In the genomic region with DNA sequence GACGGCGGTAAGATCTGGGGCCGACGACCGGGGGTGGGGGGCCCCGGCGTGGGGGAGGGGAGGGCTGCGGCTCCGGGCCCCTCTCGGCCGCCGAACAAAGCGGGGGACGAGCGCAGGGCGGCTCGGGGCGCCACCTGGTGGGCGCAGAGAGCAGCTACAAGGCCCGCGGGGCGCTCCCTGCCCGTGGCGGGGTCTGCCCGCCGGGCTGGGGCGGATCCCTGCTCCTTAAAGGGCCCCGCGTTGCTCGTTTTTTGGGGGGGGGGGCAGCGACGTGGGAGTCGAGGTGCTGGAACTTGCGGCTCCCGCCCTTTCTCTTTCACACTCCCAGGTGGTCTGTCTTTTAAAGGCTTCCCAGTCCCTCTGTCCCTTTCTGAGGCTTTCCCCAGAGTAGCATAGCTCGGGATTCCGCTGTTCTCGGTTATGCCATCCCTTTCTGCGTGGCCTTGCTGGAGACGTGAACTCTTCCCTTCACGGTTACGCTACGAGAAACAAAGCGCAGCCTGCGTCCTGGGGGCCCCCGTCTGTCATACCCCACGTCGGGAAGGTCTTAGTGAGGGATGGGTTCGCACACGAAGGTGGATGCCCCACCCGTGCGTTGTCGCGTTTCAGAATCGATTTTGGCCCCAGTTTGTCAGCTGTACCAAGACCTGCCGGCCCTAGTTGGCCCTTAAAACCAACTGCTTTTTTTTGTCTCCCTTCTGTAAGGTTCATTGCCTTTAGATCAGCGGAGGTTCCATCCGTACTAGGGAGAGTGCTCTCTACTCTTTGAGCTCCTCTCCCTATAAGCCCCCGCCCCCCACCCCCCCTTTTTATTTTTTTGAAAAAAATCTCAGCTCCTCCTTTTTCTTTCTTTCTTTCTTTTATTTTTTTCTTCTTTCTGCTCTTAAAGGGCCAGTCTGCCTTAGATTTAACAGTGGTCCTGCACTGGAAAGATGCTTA, we compare ENCODE assay signal across 8 mouse cellular contexts. TPM values are rescaled to one million over a fixed set of nuclear protein-coding genes. Genes with fewer than 3 reads are reported as not detected.
DNase-seq lines count a peak whose midpoint lies in the region; ATAC-seq and TF ChIP-seq lines count a peak whose summit lies in the region.

No protein-coding gene starts in this region.

- H3K27me3 ChIP-seq in forebrain, embryonic 12.5 days = peaks cover 5% of the 10 kb centered on the region; the same call in 1 of the 2 replicates
- H3K27me3 ChIP-seq in heart, postnatal 0 days (ENCODE audit: control insufficient read depth, insufficient read depth, low read length) = no peaks in the 10 kb centered on the region
- H3K27me3 ChIP-seq in lung, embryonic 16.5 days (ENCODE audit: control insufficient read depth, insufficient read depth, low read depth, low read length) = no peaks in the 10 kb centered on the region

- peaks cover 34% of the 10 kb centered on the region for H3K36me3 ChIP-seq in forebrain, embryonic 12.5 days (replicated peaks)
- H3K36me3 ChIP-seq in heart, postnatal 0 days (replicated peaks; ENCODE audit: control insufficient read depth, insufficient read depth, low read length) = peaks cover 19% of the 10 kb centered on the region
- peaks cover 17% of the 10 kb centered on the region for H3K36me3 ChIP-seq in lung, embryonic 16.5 days (ENCODE audit: control insufficient read depth, insufficient read depth, low read length)

- under 1% methylated on average over 58 of the region's 59 CpGs for WGBS in forebrain, embryonic 12.5 days
- WGBS in heart, postnatal 0 days = under 1% methylated on average over 49 of the region's 59 CpGs
- WGBS in lung, embryonic 16.5 days = under 1% methylated on average over 51 of the region's 59 CpGs
- WGBS in olfactory bulb, adult 2 months = under 1% methylated on average over 50 of the region's 59 CpGs

- peak overlapping the region; percentile 99 for H3K9ac ChIP-seq in forebrain, embryonic 12.5 days
- H3K9ac ChIP-seq in heart, postnatal 0 days (replicated peaks; ENCODE audit: low read depth, low read length) = peak overlapping the region; percentile 89
- H3K9ac ChIP-seq in lung, embryonic 16.5 days (ENCODE audit: low read length) = peak overlapping the region; percentile 96

- H3K9me3 ChIP-seq in forebrain, embryonic 12.5 days = no peaks in the 10 kb centered on the region
- no peaks in the 10 kb centered on the region for H3K9me3 ChIP-seq in heart, postnatal 0 days (replicated peaks; ENCODE audit: control insufficient read depth, low read length)
- no peaks in the 10 kb centered on the region for H3K9me3 ChIP-seq in lung, embryonic 16.5 days (ENCODE audit: control insufficient read depth, low read length)

- peak overlapping the region; percentile 74 for H3K4me2 ChIP-seq in forebrain, embryonic 12.5 days
- peak overlapping the region; percentile 91 for H3K4me2 ChIP-seq in heart, postnatal 0 days (ENCODE audit: low read depth, low read length)
- H3K4me2 ChIP-seq in lung, embryonic 16.5 days (ENCODE audit: low read depth, low read length) = peak overlapping the region; percentile 89

- TF ChIP-seq POLR2A in olfactory bulb, adult 2 months (IDR thresholded peaks at IDR 0.05; ENCODE audit: insufficient read depth, low read depth, low read length) = no peak

- no peak for TF ChIP-seq EP300 in heart, postnatal 0 days (IDR thresholded peaks at IDR 0.05; ENCODE audit: low read depth)

- ATAC-seq in forebrain, embryonic 12.5 days (ENCODE audit: low FRiP score) = peak; percentile 67
- ATAC-seq in heart, postnatal 0 days (ENCODE audit: insufficient read depth, low read depth) = peak; percentile 73
- peak; percentile 73 for ATAC-seq in lung, embryonic 16.5 days (ENCODE audit: low read depth)

- peak overlapping the region; percentile 98 for H3K27ac ChIP-seq in forebrain, embryonic 12.5 days
- H3K27ac ChIP-seq in heart, postnatal 0 days (ENCODE audit: low read depth) = peak overlapping the region; percentile 89
- peak overlapping the region; percentile 91 for H3K27ac ChIP-seq in lung, embryonic 16.5 days (ENCODE audit: low read length)
- peak overlapping the region; percentile 29 for H3K27ac ChIP-seq in olfactory bulb, adult 2 months (ENCODE audit: insufficient read depth, low read depth, low read length)

- DNase-seq in ES-CJ7 (ENCODE audit: low read depth, low spot score) = peak; percentile 62
- peak; percentile 69 for DNase-seq in c-Kit-positive CD71-positive TER-119-positive erythroid progenitor cells, embryonic 14.5 days (ENCODE audit: low spot score)
- peak; percentile 63 for DNase-seq in heart, postnatal 0 days (ENCODE audit: low spot score)
- peak; percentile 57 to 84 for DNase-seq in layer of hippocampus, adult 18-20 months (ENCODE audit: low spot score in 2 of 2)
- peak; percentile 60 to 68 for DNase-seq in thymus, adult 18-20 months

- H3K4me3 ChIP-seq in forebrain, embryonic 12.5 days (replicated peaks) = peak overlapping the region; percentile 95
- peak overlapping the region; percentile 81 for H3K4me3 ChIP-seq in heart, postnatal 0 days (ENCODE audit: low read depth, low read length)
- peak overlapping the region; percentile 73 for H3K4me3 ChIP-seq in lung, embryonic 16.5 days (ENCODE audit: low read length)
- peak overlapping the region; percentile 77 for H3K4me3 ChIP-seq in olfactory bulb, adult 2 months (ENCODE audit: insufficient read depth, low read depth, low read length)

- peaks cover 57% of the 10 kb centered on the region for H3K4me1 ChIP-seq in forebrain, embryonic 12.5 days
- peaks cover 48% of the 10 kb centered on the region for H3K4me1 ChIP-seq in heart, postnatal 0 days (ENCODE audit: control insufficient read depth, insufficient read depth)
- H3K4me1 ChIP-seq in lung, embryonic 16.5 days (replicated peaks; ENCODE audit: control insufficient read depth, insufficient read depth, low read length) = peaks cover 53% of the 10 kb centered on the region
- peaks cover 40% of the 10 kb centered on the region for H3K4me1 ChIP-seq in olfactory bulb, adult 2 months (ENCODE audit: control insufficient read depth, insufficient read depth, low read length)

- TF ChIP-seq CTCF in heart, postnatal 0 days (IDR thresholded peaks at IDR 0.05; ENCODE audit: low read depth) = peak; percentile 66
- peak; percentile 86 for TF ChIP-seq CTCF in olfactory bulb, adult 2 months (IDR thresholded peaks at IDR 0.05; ENCODE audit: insufficient read depth, low read depth, low read length)

RNA-seq across cellular contexts. Expression of gene 2700081O15Rik, which starts 0.8 kb away (rescaled TPM):
- 16.3 and 18.6 TPM in 2 replicates for polyA plus RNA-seq in forebrain, embryonic 12.5 days (2016; fragmentation: Nextera tagmentation; extraction: Ambion mirVana)
- total RNA-seq in heart, postnatal 0 days (2014; rRNA removed; ENCODE audit: low replicate concordance) = 29.6 and 44.0 TPM in 2 replicates
- 2.1 and 2.3 TPM in 2 replicates for polyA plus RNA-seq in heart, postnatal 0 days (2015; fragmentation: Nextera tagmentation; extraction: Ambion mirVana)
- 10 to 100 TPM; 43.8 to 44.2 TPM for total RNA-seq in layer of hippocampus, adult 18-20 months (2021)
- 5.0 TPM in 2 replicates for polyA plus RNA-seq in lung, embryonic 16.5 days (2015; fragmentation: Nextera tagmentation; extraction: Ambion mirVana)
- 113 TPM in 1 of 2 replicates, not detected in the other for polyA plus RNA-seq in olfactory bulb, adult 2 months (2012; ENCODE audit: insufficient read depth, insufficient read length, low replicate concordance, missing spikeins)

RNA-seq across cellular contexts. Expression of gene Spindoc, which starts 35.4 kb away (rescaled TPM):
- polyA plus RNA-seq in forebrain, embryonic 12.5 days (2016; fragmentation: Nextera tagmentation; extraction: Ambion mirVana) = 41.9 and 42.4 TPM in 2 replicates
- total RNA-seq in heart, postnatal 0 days (2014; rRNA removed; ENCODE audit: low replicate concordance) = 22.0 and 38.7 TPM in 2 replicates
- polyA plus RNA-seq in heart, postnatal 0 days (2015; fragmentation: Nextera tagmentation; extraction: Ambion mirVana) = 11.7 and 13.7 TPM in 2 replicates
- total RNA-seq in layer of hippocampus, adult 18-20 months (2021) = 10 to 100 TPM; 33.6 to 34.2 TPM
- 24.8 and 25.7 TPM in 2 replicates for polyA plus RNA-seq in lung, embryonic 16.5 days (2015; fragmentation: Nextera tagmentation; extraction: Ambion mirVana)
- polyA plus RNA-seq in olfactory bulb, adult 2 months (2012; ENCODE audit: insufficient read depth, insufficient read length, low replicate concordance, missing spikeins) = not detected in 2 replicates

Comparison
In these comparisons a context has a peak if more than half of its experiments do, and no peak if none do; other contexts are left out.
1. Peak in every context shown above with its lines: DNase-seq, ATAC-seq, H3K4me3 ChIP-seq and H3K27ac ChIP-seq.
2. H3K27ac ChIP-seq: peak in every context shown above with its lines; median percentile 98 in forebrain, embryonic 12.5 days; 91 in lung, embryonic 16.5 days; 89 in heart, postnatal 0 days; 29 in olfactory bulb, adult 2 months.